In the genomic region with DNA sequence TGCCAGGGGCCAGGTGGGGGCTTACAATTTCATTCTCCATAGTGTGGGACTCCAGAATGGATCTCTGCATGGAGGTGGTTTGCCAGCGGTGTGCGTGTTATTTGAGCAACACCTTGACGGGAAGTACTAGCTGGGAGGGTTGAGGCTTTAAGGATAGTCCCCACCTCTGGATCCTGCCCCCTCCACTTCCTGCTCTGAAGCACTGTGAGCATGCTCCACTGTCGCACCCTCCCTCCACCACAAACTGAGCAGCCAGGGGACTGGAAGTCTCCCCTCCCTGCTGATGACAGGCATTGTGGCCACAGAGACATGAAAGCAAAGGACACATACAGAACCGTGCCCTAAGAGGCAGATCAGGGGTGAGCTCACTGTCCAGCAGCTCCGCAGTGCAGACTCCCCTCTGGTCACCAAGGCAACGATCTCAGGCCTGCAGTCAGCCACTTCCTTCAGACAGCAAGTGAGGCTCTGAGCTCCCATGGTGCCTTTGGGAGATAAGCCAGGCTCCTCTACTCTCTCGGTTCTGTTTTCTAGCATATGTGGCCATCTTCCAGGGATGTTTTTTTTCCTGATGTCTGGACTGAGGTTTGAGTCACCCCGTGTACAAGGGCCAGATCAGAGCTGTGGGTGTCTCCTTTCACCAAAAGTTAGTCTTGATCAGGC, we compare ENCODE assay signal across 8 mouse cellular contexts.
DNase-seq lines count a peak whose midpoint lies in the region; ATAC-seq and TF ChIP-seq lines count a peak whose summit lies in the region.

No protein-coding gene starts in this region.

- no peaks in the 10 kb centered on the region for H3K9me3 ChIP-seq in hindbrain, postnatal 0 days (ENCODE audit: low read length)

- 24% methylated on average over 9 of the region's 9 CpGs for WGBS in hindbrain, postnatal 0 days

- peaks cover 10% of the 10 kb centered on the region; the same call in 1 of the 2 replicates for H3K27me3 ChIP-seq in hindbrain, postnatal 0 days (ENCODE audit: insufficient read depth, low read length)

- TF ChIP-seq CTCF in hindbrain, postnatal 0 days (IDR thresholded peaks at IDR 0.05; ENCODE audit: low read depth) = no peak

- H3K4me2 ChIP-seq in hindbrain, postnatal 0 days (ENCODE audit: low read depth, low read length) = no peak overlapping the region

- peak; percentile 89 for ATAC-seq in hindbrain, postnatal 0 days
- no peak for ATAC-seq in frontal cortex, adult (ENCODE audit: low TSS enrichment)

- DNase-seq in gastrocnemius, adult 18-20 months (ENCODE audit: low spot score) = peak; percentile 59
- no peak for DNase-seq in gastrocnemius, postnatal 10 days
- peak; percentile 3 for DNase-seq in T-cell, adult 2 months (ENCODE audit: low spot score)
- DNase-seq in heart, adult 11 months = peak; percentile 97
- DNase-seq in hindbrain, postnatal 0 days (ENCODE audit: low spot score) = peak; percentile 70
- DNase-seq in yolk sac, embryonic 10.5 days (ENCODE audit: low spot score) = peak; percentile 38
- no peak for DNase-seq in right cerebral cortex, adult 2 months (ENCODE audit: low spot score in 2 of 2)

- H3K9ac ChIP-seq in hindbrain, postnatal 0 days (replicated peaks; ENCODE audit: low read length) = no peak overlapping the region

- no peak overlapping the region for H3K27ac ChIP-seq in hindbrain, postnatal 0 days

- H3K4me3 ChIP-seq in hindbrain, postnatal 0 days (ENCODE audit: low read length) = no peak overlapping the region

- no peaks in the 10 kb centered on the region for H3K36me3 ChIP-seq in hindbrain, postnatal 0 days (ENCODE audit: insufficient read depth, low read length)

- H3K4me1 ChIP-seq in hindbrain, postnatal 0 days (ENCODE audit: insufficient read depth, low read length) = 0 out of 2 replicates have a peak, but pooled peaks cover 6% of the 10 kb centered on the region

Comparison
In these comparisons a context has a peak if more than half of its experiments do, and no peak if none do; other contexts are left out.
1. DNase-seq: peak in gastrocnemius, adult 18-20 months (single experiment), T-cell, adult 2 months (single experiment), heart, adult 11 months (single experiment), hindbrain, postnatal 0 days (single experiment) and yolk sac, embryonic 10.5 days (single experiment); none in gastrocnemius, postnatal 10 days (single experiment) and right cerebral cortex, adult 2 months (0 of 2).